Mouse (Mus musculus): ENCODE data around the gene 1700056E22Rik. TPM values are rescaled to one million over a fixed set of nuclear protein-coding genes. Genes with fewer than 3 reads are reported as not detected.
A peak's percentile ranks its signal among the peaks of the same experiment; 100 is the strongest.

Gene 1700056E22Rik
- total and polyA plus RNA-seq, 2 experiments from 2014 or later = 1.2 to 1.7 TPM

GRCm38 (mm10) chr1:184014091-184014490 lies 20.0 kb downstream of the 1700056E22Rik start:
- no peak for DNase-seq (ENCODE audit: low spot score)
- no peak overlapping the region for H3K27ac ChIP-seq
- no peaks in the 10 kb centered on the region for H3K9me3 ChIP-seq (ENCODE audit: low read length)
- no peaks in the 10 kb centered on the region for H3K27me3 ChIP-seq (ENCODE audit: insufficient read depth, low read length)
- H3K9ac ChIP-seq (replicated peaks; ENCODE audit: low read length) = no peak overlapping the region
- H3K36me3 ChIP-seq (ENCODE audit: insufficient read depth, low read length) = no peaks in the 10 kb centered on the region
- no peak for TF ChIP-seq CTCF (IDR thresholded peaks at IDR 0.05; ENCODE audit: low read depth)
- WGBS = 87% methylated on average over 3 of the region's 3 CpGs
- no peak for ATAC-seq
- no peak overlapping the region for H3K4me2 ChIP-seq (ENCODE audit: low read depth, low read length)
- no peaks in the 10 kb centered on the region for H3K4me1 ChIP-seq (ENCODE audit: insufficient read depth, low read length)
- H3K4me3 ChIP-seq (ENCODE audit: low read length) = no peak overlapping the region

- no peaks in the 10 kb centered on the region for H3K9me3 ChIP-seq (ENCODE audit: low read length)
- H3K4me1 ChIP-seq (ENCODE audit: insufficient read depth, low read length) = no peaks in the 10 kb centered on the region
- TF ChIP-seq CTCF (IDR thresholded peaks at IDR 0.05; ENCODE audit: low read depth) = no peak
- no peak within 1 kb of the TSS for H3K4me2 ChIP-seq (ENCODE audit: low read depth, low read length)
- ATAC-seq (no peak), DNase-seq (ENCODE audit: low spot score) (no peak)
- no peak within 1 kb of the TSS for H3K27ac ChIP-seq
- no peak within 1 kb of the TSS for H3K9ac ChIP-seq (replicated peaks; ENCODE audit: low read length)
- H3K27me3 ChIP-seq (ENCODE audit: insufficient read depth, low read length) = no peaks in the 10 kb centered on the region
- H3K4me3 ChIP-seq (ENCODE audit: low read length) = no peak within 1 kb of the TSS
- H3K36me3 ChIP-seq (ENCODE audit: insufficient read depth, low read length) = no peaks in the 10 kb centered on the region
- WGBS = 91% methylated on average over 4 of the region's 4 CpGs
These were observed 21.0 kb downstream of the 1700056E22Rik start, which contains the start of gene Dusp10 for GRCm38 (mm10) chr1:184013106-184013505. TSS of gene Dusp10 (plus strand) at chr1:184013302.

GRCm38 (mm10) chr1:184011311-184011710 lies 22.8 kb downstream of the 1700056E22Rik start:
- TF ChIP-seq CTCF (IDR thresholded peaks at IDR 0.05; ENCODE audit: low read depth) = no peak
- 94% methylated on average over 6 of the region's 6 CpGs for WGBS
- Histone ChIP-seq H3K36me3 (ENCODE audit: insufficient read depth, low read length) (no peaks in the 10 kb centered on the region), H3K4me2 (ENCODE audit: low read depth, low read length) (no peak overlapping the region), H3K9me3 (ENCODE audit: low read length) (no peaks in the 10 kb centered on the region), H3K9ac (replicated peaks; ENCODE audit: low read length) (no peak overlapping the region), H3K27me3 (ENCODE audit: insufficient read depth, low read length) (no peaks in the 10 kb centered on the region), H3K4me1 (ENCODE audit: insufficient read depth, low read length) (no peaks in the 10 kb centered on the region), H3K27ac (no peak overlapping the region), H3K4me3 (ENCODE audit: low read length) (no peak overlapping the region)
- DNase-seq (ENCODE audit: low spot score) (no peak), ATAC-seq (no peak)

- ATAC-seq (no peak), DNase-seq (ENCODE audit: low spot score) (no peak)
- no peaks in the 10 kb centered on the region for H3K36me3 ChIP-seq (ENCODE audit: insufficient read depth, low read length)
- H3K27ac ChIP-seq = no peak overlapping the region
- no peak overlapping the region for H3K4me3 ChIP-seq (ENCODE audit: low read length)
- no peaks in the 10 kb centered on the region for H3K27me3 ChIP-seq (ENCODE audit: insufficient read depth, low read length)
- no peak overlapping the region for H3K9ac ChIP-seq (replicated peaks; ENCODE audit: low read length)
- no peaks in the 10 kb centered on the region for H3K4me1 ChIP-seq (ENCODE audit: insufficient read depth, low read length)
- no peak for TF ChIP-seq CTCF (IDR thresholded peaks at IDR 0.05; ENCODE audit: low read depth)
- no peaks in the 10 kb centered on the region for H3K9me3 ChIP-seq (ENCODE audit: low read length)
- H3K4me2 ChIP-seq (ENCODE audit: low read depth, low read length) = no peak overlapping the region
These were observed 28.0 kb downstream of the 1700056E22Rik start for GRCm38 (mm10) chr1:184006086-184006485.

GRCm38 (mm10) chr1:184005315-184006058 lies 28.6 kb downstream of the 1700056E22Rik start:
- no peak overlapping the region for H3K4me3 ChIP-seq (ENCODE audit: low read length)
- TF ChIP-seq CTCF (IDR thresholded peaks at IDR 0.05; ENCODE audit: low read depth) = no peak
- ATAC-seq = no peak
- no peaks in the 10 kb centered on the region for H3K36me3 ChIP-seq (ENCODE audit: insufficient read depth, low read length)
- 76% methylated on average over 6 of the region's 6 CpGs for WGBS
- no peak overlapping the region for H3K4me2 ChIP-seq (ENCODE audit: low read depth, low read length)
- H3K4me1 ChIP-seq (ENCODE audit: insufficient read depth, low read length) = no peaks in the 10 kb centered on the region
- H3K9ac ChIP-seq (replicated peaks; ENCODE audit: low read length) = no peak overlapping the region
- DNase-seq (ENCODE audit: low spot score) = no peak
- H3K27ac ChIP-seq = no peak overlapping the region
- no peaks in the 10 kb centered on the region for H3K9me3 ChIP-seq (ENCODE audit: low read length)
- no peaks in the 10 kb centered on the region for H3K27me3 ChIP-seq (ENCODE audit: insufficient read depth, low read length)

- 36% methylated on average over 2 of the region's 2 CpGs for WGBS
- Histone ChIP-seq H3K4me2 (ENCODE audit: low read depth, low read length) (no peak overlapping the region), H3K27ac (no peak overlapping the region), H3K36me3 (ENCODE audit: insufficient read depth, low read length) (no peaks in the 10 kb centered on the region), H3K9ac (replicated peaks; ENCODE audit: low read length) (no peak overlapping the region), H3K9me3 (ENCODE audit: low read length) (no peaks in the 10 kb centered on the region), H3K4me3 (ENCODE audit: low read length) (no peak overlapping the region), H3K27me3 (ENCODE audit: insufficient read depth, low read length) (no peaks in the 10 kb centered on the region), H3K4me1 (ENCODE audit: insufficient read depth, low read length) (no peaks in the 10 kb centered on the region)
- no peak for TF ChIP-seq CTCF (IDR thresholded peaks at IDR 0.05; ENCODE audit: low read depth)
- DNase-seq (ENCODE audit: low spot score) (no peak), ATAC-seq (no peak)
These were observed 29.8 kb downstream of the 1700056E22Rik start for GRCm38 (mm10) chr1:184004311-184004710.

- no peak for ATAC-seq
- 56% methylated on average over 2 of the region's 2 CpGs for WGBS
- Histone ChIP-seq H3K27me3 (ENCODE audit: insufficient read depth, low read length) (no peaks in the 10 kb centered on the region), H3K4me1 (ENCODE audit: insufficient read depth, low read length) (no peaks in the 10 kb centered on the region), H3K36me3 (ENCODE audit: insufficient read depth, low read length) (no peaks in the 10 kb centered on the region), H3K27ac (no peak overlapping the region), H3K9ac (replicated peaks; ENCODE audit: low read length) (no peak overlapping the region), H3K4me3 (ENCODE audit: low read length) (no peak overlapping the region), H3K9me3 (ENCODE audit: low read length) (no peaks in the 10 kb centered on the region), H3K4me2 (ENCODE audit: low read depth, low read length) (no peak overlapping the region)
- DNase-seq (ENCODE audit: low spot score) = peak; percentile 47
- TF ChIP-seq CTCF (IDR thresholded peaks at IDR 0.05; ENCODE audit: low read depth) = no peak
These were observed 31.6 kb downstream of the 1700056E22Rik start for GRCm38 (mm10) chr1:184002470-184002869.

Data from hindbrain, postnatal 0 days (tissue).